Mouse (Mus musculus): ENCODE measurements around the gene Rxfp2. TPM values are rescaled to one million over a fixed set of nuclear protein-coding genes. Genes with fewer than 3 reads are reported as not detected.

Rxfp2 gene
- polyA plus RNA-seq, 1 experiment = not detected

DNA sequence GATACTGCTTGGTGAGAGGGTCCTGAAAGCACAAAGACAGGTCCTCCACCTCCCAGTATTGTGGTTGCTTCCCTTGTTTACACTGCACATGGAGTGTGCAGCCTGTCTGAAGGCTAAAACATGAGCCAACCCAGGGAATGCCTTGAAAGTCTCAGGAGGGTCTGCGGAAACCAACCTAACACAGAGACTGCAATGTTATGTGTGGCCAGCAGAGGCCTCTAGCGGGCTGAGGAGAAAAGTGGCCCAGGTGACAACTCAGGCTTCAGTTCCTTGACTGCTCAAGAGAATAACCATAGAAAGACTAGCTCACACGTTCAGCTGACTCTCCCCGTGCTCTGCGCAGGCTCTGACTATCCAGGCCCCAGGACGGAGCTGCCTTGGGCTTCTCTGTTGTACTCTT, 79.1 kb downstream of the Rxfp2 start:
- no peak overlapping the region for H3ac ChIP-seq (ENCODE audit: control insufficient read depth, insufficient read length)
- TF ChIP-seq USF1 (IDR thresholded peaks at IDR 0.05; ENCODE audit: low read depth) = no peak
- no peak for TF ChIP-seq REST (IDR thresholded peaks at IDR 0.05; ENCODE audit: insufficient read depth, insufficient read length)
- TF ChIP-seq POLR2A (IDR thresholded peaks at IDR 0.05; ENCODE audit: insufficient read length, low read depth) = no peak
- H3K36me3 ChIP-seq (ENCODE audit: control insufficient read depth, insufficient read depth) = no peaks in the 10 kb centered on the region
- H3K4me2 ChIP-seq (ENCODE audit: low read depth) = peak overlapping the region; percentile 19
- no peaks in the 10 kb centered on the region for H3K27me3 ChIP-seq (ENCODE audit: control insufficient read depth, insufficient read depth, insufficient read length)
- H3K79me2 ChIP-seq (ENCODE audit: control insufficient read depth, insufficient read depth) = no peaks in the 10 kb centered on the region
- no peak overlapping the region for H3K4me3 ChIP-seq

DNA sequence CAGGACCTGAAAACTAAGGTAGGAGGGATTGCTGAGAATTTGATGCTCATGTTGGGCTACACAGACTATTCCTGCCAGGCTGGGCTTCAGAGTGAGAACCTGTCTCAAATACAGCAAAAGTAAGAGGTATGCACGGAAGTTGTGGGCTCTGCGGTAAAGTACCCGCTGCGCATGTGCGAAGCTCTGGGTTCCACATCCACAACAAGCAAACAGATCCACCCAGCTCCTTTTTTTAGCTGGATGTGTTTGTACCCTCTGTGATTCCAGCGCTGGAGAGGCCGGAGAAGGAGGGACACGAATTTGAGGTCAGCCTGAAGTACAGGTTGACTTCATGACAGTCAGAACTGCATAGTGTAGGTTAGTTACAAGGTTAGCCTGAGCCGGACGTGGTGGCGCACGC, 80.3 kb downstream of the Rxfp2 start:
- no peaks in the 10 kb centered on the region for H3K36me3 ChIP-seq (ENCODE audit: control insufficient read depth, insufficient read depth)
- no peak for TF ChIP-seq E2F4 (IDR thresholded peaks at IDR 0.05; ENCODE audit: insufficient read depth)
- TF ChIP-seq TCF3 (IDR thresholded peaks at IDR 0.05; ENCODE audit: insufficient read length, low read depth) = no peak
- no peak for TF ChIP-seq POLR2AphosphoS2 (IDR thresholded peaks at IDR 0.05; ENCODE audit: insufficient read length, low read depth)
- no peak for TF ChIP-seq MAX (IDR thresholded peaks at IDR 0.05; ENCODE audit: low read depth)
- no peak for TF ChIP-seq REST (IDR thresholded peaks at IDR 0.05; ENCODE audit: insufficient read depth, insufficient read length)
- no peak for TF ChIP-seq USF1 (IDR thresholded peaks at IDR 0.05; ENCODE audit: low read depth)
- TF ChIP-seq SRF (IDR thresholded peaks at IDR 0.05; ENCODE audit: control insufficient read depth, insufficient read length, low read depth) = no peak
- TF ChIP-seq MYOG (IDR thresholded peaks at IDR 0.05; ENCODE audit: control insufficient read depth in 1 of 3, insufficient read depth in 1 of 3, insufficient read length in 2 of 3, low read depth in 2 of 3) = no peak
- no peak for TF ChIP-seq MYOD1 (IDR thresholded peaks at IDR 0.05; ENCODE audit: control insufficient read depth in 1 of 3, insufficient read length in 2 of 3, low read depth in 2 of 3)
- TF ChIP-seq TCF12 (IDR thresholded peaks at IDR 0.05; ENCODE audit: insufficient read depth, poor library complexity, severe bottlenecking) = no peak
- no peak for TF ChIP-seq POLR2A (IDR thresholded peaks at IDR 0.05; ENCODE audit: insufficient read length, low read depth)
- TF ChIP-seq CEBPB (IDR thresholded peaks at IDR 0.05; ENCODE audit: insufficient read depth, poor library complexity, severe bottlenecking) = no peak
- no peak overlapping the region for H3K4me2 ChIP-seq (ENCODE audit: low read depth)
- no peaks in the 10 kb centered on the region for H3K27me3 ChIP-seq (ENCODE audit: control insufficient read depth, insufficient read depth, insufficient read length)
- no peak overlapping the region for H3K4me3 ChIP-seq
- H3ac ChIP-seq (ENCODE audit: control insufficient read depth, insufficient read length) = no peak overlapping the region
- no peaks in the 10 kb centered on the region for H3K79me2 ChIP-seq (ENCODE audit: control insufficient read depth, insufficient read depth)

DNA sequence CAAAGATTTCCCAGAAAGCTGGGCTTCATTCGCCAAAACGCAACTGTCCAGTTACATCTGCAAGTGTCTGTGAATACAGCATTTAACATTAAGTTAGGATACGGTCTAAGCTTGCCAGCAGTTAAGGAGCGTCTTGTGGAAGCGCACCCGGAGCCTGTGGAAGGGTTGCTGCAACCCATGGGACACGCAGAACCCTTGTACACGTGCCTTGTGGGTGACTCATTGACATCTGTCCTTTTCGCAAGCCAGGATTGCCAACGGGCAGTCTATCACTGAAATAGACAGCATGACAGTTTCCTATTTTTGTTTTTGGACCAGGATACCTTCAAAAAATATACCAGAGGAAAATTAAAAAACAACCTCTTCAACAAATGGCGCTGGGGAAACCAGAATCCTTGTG, 83.3 kb downstream of the Rxfp2 start:
- Histone ChIP-seq H3K79me2 (ENCODE audit: control insufficient read depth, insufficient read depth) (no peaks in the 10 kb centered on the region), H3K4me2 (ENCODE audit: low read depth) (no peak overlapping the region), H3K36me3 (ENCODE audit: control insufficient read depth, insufficient read depth) (no peaks in the 10 kb centered on the region), H3K4me3 (no peak overlapping the region), H3K27me3 (ENCODE audit: control insufficient read depth, insufficient read depth, insufficient read length) (no peaks in the 10 kb centered on the region), H3ac (ENCODE audit: control insufficient read depth, insufficient read length) (no peak overlapping the region)
- TF ChIP-seq REST (IDR thresholded peaks at IDR 0.05; ENCODE audit: insufficient read depth, insufficient read length) = no peak
- TF ChIP-seq POLR2A (IDR thresholded peaks at IDR 0.05; ENCODE audit: insufficient read length, low read depth) = no peak
- TF ChIP-seq CEBPB (IDR thresholded peaks at IDR 0.05; ENCODE audit: insufficient read depth, poor library complexity, severe bottlenecking) = no peak
- TF ChIP-seq SRF (IDR thresholded peaks at IDR 0.05; ENCODE audit: control insufficient read depth, insufficient read length, low read depth) = no peak
- TF ChIP-seq MYOD1 (IDR thresholded peaks at IDR 0.05; ENCODE audit: control insufficient read depth in 1 of 3, insufficient read length in 2 of 3, low read depth in 2 of 3) = no peak
- no peak for TF ChIP-seq POLR2AphosphoS2 (IDR thresholded peaks at IDR 0.05; ENCODE audit: insufficient read length, low read depth)
- TF ChIP-seq MAX (IDR thresholded peaks at IDR 0.05; ENCODE audit: low read depth) = no peak
- TF ChIP-seq USF1 (IDR thresholded peaks at IDR 0.05; ENCODE audit: low read depth) = no peak

DNA sequence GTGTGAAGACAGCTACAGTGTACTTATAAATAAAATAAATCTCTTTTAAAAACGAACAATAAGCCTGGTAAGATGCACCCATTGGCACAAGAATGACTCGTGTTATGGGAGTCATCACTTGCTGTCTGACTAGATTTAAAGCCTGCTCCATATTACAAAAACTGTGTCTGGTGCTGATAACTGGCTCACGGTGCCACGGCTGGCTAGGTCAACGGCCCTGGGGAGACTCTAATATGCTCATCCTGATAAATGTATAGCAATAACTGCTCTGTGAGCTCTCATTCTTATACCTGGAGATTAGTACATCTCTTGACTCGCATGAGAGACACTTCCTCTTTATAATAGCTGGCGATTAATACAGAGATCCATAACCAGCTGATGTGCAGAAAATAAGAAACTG, 87.9 kb downstream of the Rxfp2 start:
- Histone ChIP-seq H3K4me3 (no peak overlapping the region), H3K27me3 (ENCODE audit: control insufficient read depth, insufficient read depth, insufficient read length) (no peaks in the 10 kb centered on the region), H3K4me2 (ENCODE audit: low read depth) (no peak overlapping the region), H3ac (ENCODE audit: control insufficient read depth, insufficient read length) (no peak overlapping the region), H3K79me2 (ENCODE audit: control insufficient read depth, insufficient read depth) (no peaks in the 10 kb centered on the region), H3K36me3 (ENCODE audit: control insufficient read depth, insufficient read depth) (no peaks in the 10 kb centered on the region)
- TF ChIP-seq MYOG (IDR thresholded peaks at IDR 0.05; ENCODE audit: control insufficient read depth in 1 of 3, insufficient read depth in 1 of 3, insufficient read length in 2 of 3, low read depth in 2 of 3) = no peak
- no peak for TF ChIP-seq E2F4 (IDR thresholded peaks at IDR 0.05; ENCODE audit: insufficient read depth)
- TF ChIP-seq TCF12 (IDR thresholded peaks at IDR 0.05; ENCODE audit: insufficient read depth, poor library complexity, severe bottlenecking) = no peak
- no peak for TF ChIP-seq SRF (IDR thresholded peaks at IDR 0.05; ENCODE audit: control insufficient read depth, insufficient read length, low read depth)
- TF ChIP-seq REST (IDR thresholded peaks at IDR 0.05; ENCODE audit: insufficient read depth, insufficient read length) = no peak
- TF ChIP-seq TCF3 (IDR thresholded peaks at IDR 0.05; ENCODE audit: insufficient read length, low read depth) = no peak
- no peak for TF ChIP-seq CEBPB (IDR thresholded peaks at IDR 0.05; ENCODE audit: insufficient read depth, poor library complexity, severe bottlenecking)
- no peak for TF ChIP-seq POLR2AphosphoS2 (IDR thresholded peaks at IDR 0.05; ENCODE audit: insufficient read length, low read depth)
- no peak for TF ChIP-seq POLR2A (IDR thresholded peaks at IDR 0.05; ENCODE audit: insufficient read length, low read depth)
- no peak for TF ChIP-seq MAX (IDR thresholded peaks at IDR 0.05; ENCODE audit: low read depth)
- TF ChIP-seq USF1 (IDR thresholded peaks at IDR 0.05; ENCODE audit: low read depth) = no peak
- no peak for TF ChIP-seq MYOD1 (IDR thresholded peaks at IDR 0.05; ENCODE audit: control insufficient read depth in 1 of 3, insufficient read length in 2 of 3, low read depth in 2 of 3)

DNA sequence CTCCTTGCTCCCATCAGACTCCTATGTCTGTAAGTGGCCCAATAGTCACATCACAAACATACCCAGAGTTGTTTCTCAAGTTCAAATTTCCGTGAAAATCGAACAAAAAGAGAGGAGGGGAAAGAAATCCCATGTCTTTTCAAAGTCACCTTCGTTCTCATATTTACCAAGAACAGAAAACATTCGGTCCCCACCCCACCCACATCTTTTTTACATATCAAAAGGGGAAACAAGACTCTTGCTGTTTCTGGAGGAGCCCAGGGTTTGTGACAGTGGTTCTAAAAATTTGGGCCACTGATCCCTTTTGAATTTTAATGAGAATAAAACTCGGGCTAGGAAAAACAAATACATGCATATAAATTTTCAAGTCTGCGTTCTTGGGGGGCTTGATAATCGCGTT, 92.8 kb downstream of the Rxfp2 start:
- H3K79me2 ChIP-seq (ENCODE audit: control insufficient read depth, insufficient read depth) = no peaks in the 10 kb centered on the region
- H3K4me2 ChIP-seq (ENCODE audit: low read depth) = no peak overlapping the region
- H3K4me3 ChIP-seq = no peak overlapping the region
- H3K27me3 ChIP-seq (ENCODE audit: control insufficient read depth, insufficient read depth, insufficient read length) = no peaks in the 10 kb centered on the region
- no peaks in the 10 kb centered on the region for H3K36me3 ChIP-seq (ENCODE audit: control insufficient read depth, insufficient read depth)
- no peak for TF ChIP-seq E2F4 (IDR thresholded peaks at IDR 0.05; ENCODE audit: insufficient read depth)
- no peak for TF ChIP-seq POLR2AphosphoS2 (IDR thresholded peaks at IDR 0.05; ENCODE audit: insufficient read length, low read depth)
- no peak for TF ChIP-seq TCF3 (IDR thresholded peaks at IDR 0.05; ENCODE audit: insufficient read length, low read depth)
- TF ChIP-seq MAX (IDR thresholded peaks at IDR 0.05; ENCODE audit: low read depth) = no peak
- TF ChIP-seq CEBPB (IDR thresholded peaks at IDR 0.05; ENCODE audit: insufficient read depth, poor library complexity, severe bottlenecking) = no peak
- no peak for TF ChIP-seq USF1 (IDR thresholded peaks at IDR 0.05; ENCODE audit: low read depth)
- TF ChIP-seq TCF12 (IDR thresholded peaks at IDR 0.05; ENCODE audit: insufficient read depth, poor library complexity, severe bottlenecking) = no peak
- TF ChIP-seq SRF (IDR thresholded peaks at IDR 0.05; ENCODE audit: control insufficient read depth, insufficient read length, low read depth) = no peak
- no peak for TF ChIP-seq POLR2A (IDR thresholded peaks at IDR 0.05; ENCODE audit: insufficient read length, low read depth)
- TF ChIP-seq MYOG (IDR thresholded peaks at IDR 0.05; ENCODE audit: control insufficient read depth in 1 of 3, insufficient read depth in 1 of 3, insufficient read length in 2 of 3, low read depth in 2 of 3) = no peak
- no peak for TF ChIP-seq REST (IDR thresholded peaks at IDR 0.05; ENCODE audit: insufficient read depth, insufficient read length)
- no peak for TF ChIP-seq MYOD1 (IDR thresholded peaks at IDR 0.05; ENCODE audit: control insufficient read depth in 1 of 3, insufficient read length in 2 of 3, low read depth in 2 of 3)
- H3ac ChIP-seq (ENCODE audit: control insufficient read depth, insufficient read length) = no peak overlapping the region

Measured in myocyte (in vitro differentiated cells).